Mouse (Mus musculus) ES-E14 (cell line): ENCODE results near the gene Mmp11.

Experiments
- CHD2 ChIP-seq: IDR thresholded peaks from 2 replicates; pipeline ENCODE4 v1.6.1; 2014; ENCODE audit warnings: mild to moderate bottlenecking, low read depth, low read length, inconsistent platforms
- HCFC1 ChIP-seq: IDR thresholded peaks from 2 replicates; pipeline ENCODE4 v1.6.1; 2012; ENCODE audit warnings: low read length, inconsistent platforms, borderline replicate concordance; ENCODE audit not compliant: insufficient read depth
- MAFK ChIP-seq: IDR thresholded peaks from 2 replicates; pipeline ENCODE4 v1.6.1; 2014; ENCODE audit warnings: mild to moderate bottlenecking, low read depth, low read length, inconsistent platforms; ENCODE audit not compliant: insufficient read depth
- ZNF384 ChIP-seq: IDR thresholded peaks from 2 replicates; pipeline ENCODE4 v1.6.1; 2012; ENCODE audit warnings: low read depth, low read length, inconsistent platforms

GRCm38 (mm10) chr10:75896208-75896607 lies 40.1 kb downstream of the Mmp11 start:
- TF ChIP-seq MAFK: no peak
- TF ChIP-seq ZNF384: no peak
- TF ChIP-seq CHD2: no peak
- no peak for TF ChIP-seq HCFC1
